Comparison of ENCODE assay signal across 7 mouse cellular contexts in genomic region chr16:43979328-43980109, GRCm38 (mm10). TPM values are rescaled to one million over a fixed set of nuclear protein-coding genes. Genes with fewer than 3 reads are reported as not detected.
DNase-seq lines count a peak whose midpoint lies in the region; ATAC-seq and TF ChIP-seq lines count a peak whose summit lies in the region.

Gene Zdhhc23 (minus strand): TSS chr16:43979791.

- peaks cover 6 to 7% of the 10 kb centered on the region in 2 experiments; a peak in 3 of 4 replicates for H3K4me1 ChIP-seq in MEL (ENCODE audit: control insufficient read depth in 1 of 2, insufficient read depth in 2 of 2, low read length in 2 of 2)
- no peaks in the 10 kb centered on the region for H3K4me1 ChIP-seq in bone marrow macrophage, adult 2 months (ENCODE audit: control insufficient read depth, insufficient read depth, low read length)
- peaks cover 23% of the 10 kb centered on the region for H3K4me1 ChIP-seq in forebrain, embryonic 10.5 days
- 0 out of 2 replicates have a peak, but pooled peaks cover 5% of the 10 kb centered on the region for H3K4me1 ChIP-seq in limb, embryonic 11.5 days (ENCODE audit: control insufficient read depth, insufficient read depth, low read length)
- H3K4me1 ChIP-seq in midbrain, embryonic 12.5 days, result peaks cover 7% of the 10 kb centered on the region

- H3K27ac ChIP-seq in MEL (ENCODE audit: control insufficient read depth, low read depth, low read length), result peak within 1 kb of the TSS; percentile 64
- H3K27ac ChIP-seq in bone marrow macrophage, adult 2 months (ENCODE audit: insufficient read depth, low read depth, low read length), result no peak within 1 kb of the TSS
- H3K27ac ChIP-seq in forebrain, embryonic 10.5 days, result peak within 1 kb of the TSS; percentile 71
- H3K27ac ChIP-seq in limb, embryonic 11.5 days (replicated peaks; ENCODE audit: low read depth, low read length), result no peak within 1 kb of the TSS
- no peak within 1 kb of the TSS for H3K27ac ChIP-seq in midbrain, embryonic 12.5 days (replicated peaks)

- TF ChIP-seq EP300 in MEL (IDR thresholded peaks at IDR 0.05; ENCODE audit: low read depth in 1 of 2, low read length in 2 of 2), result no peak

- H3K36me3 ChIP-seq in MEL (ENCODE audit: control insufficient read depth in 1 of 2, insufficient read depth in 2 of 2, low read length in 2 of 2), result peaks cover 2 to 5% of the 10 kb centered on the region in 2 experiments; a peak in 3 of 4 replicates
- H3K36me3 ChIP-seq in forebrain, embryonic 10.5 days (replicated peaks), result no peaks in the 10 kb centered on the region
- H3K36me3 ChIP-seq in limb, embryonic 11.5 days (ENCODE audit: control insufficient read depth, insufficient read depth, low read length), result no peaks in the 10 kb centered on the region
- H3K36me3 ChIP-seq in midbrain, embryonic 12.5 days, result no peaks in the 10 kb centered on the region

- TF ChIP-seq RAD21 in MEL (IDR thresholded peaks at IDR 0.05; ENCODE audit: low read depth, low read length), result no peak

- no peaks in the 10 kb centered on the region for H3K9me3 ChIP-seq in MEL (replicated peaks; ENCODE audit: insufficient read depth, low read length)
- no peaks in the 10 kb centered on the region for H3K9me3 ChIP-seq in forebrain, embryonic 10.5 days
- no peaks in the 10 kb centered on the region for H3K9me3 ChIP-seq in limb, embryonic 11.5 days (ENCODE audit: control insufficient read depth, low read length)
- no peaks in the 10 kb centered on the region for H3K9me3 ChIP-seq in midbrain, embryonic 12.5 days

- peak in 1 of 2 experiments; percentile 71; a peak in 3 of 4 replicates for TF ChIP-seq POLR2A in MEL (IDR thresholded peaks at IDR 0.05; ENCODE audit: control insufficient read depth in 1 of 2, insufficient read depth in 1 of 2, low read depth in 1 of 2, low read length in 2 of 2, poor library complexity in 1 of 2)
- no peak for TF ChIP-seq POLR2A in bone marrow macrophage, adult 2 months (IDR thresholded peaks at IDR 0.05; ENCODE audit: borderline replicate concordance, low read depth, low read length)

- no peaks in the 10 kb centered on the region for H3K27me3 ChIP-seq in MEL (ENCODE audit: control insufficient read depth in 1 of 2, insufficient read depth in 2 of 2, low read length in 2 of 2)
- peaks cover 51% of the 10 kb centered on the region for H3K27me3 ChIP-seq in forebrain, embryonic 10.5 days (ENCODE audit: poor library complexity, severe bottlenecking)
- H3K27me3 ChIP-seq in limb, embryonic 11.5 days (ENCODE audit: control insufficient read depth, insufficient read depth, low read length), result 0 out of 2 replicates have a peak, but pooled peaks cover 3% of the 10 kb centered on the region
- peaks cover 38% of the 10 kb centered on the region for H3K27me3 ChIP-seq in midbrain, embryonic 12.5 days

- TF ChIP-seq CTCF in MEL (IDR thresholded peaks at IDR 0.05 in 2 of 3, conservative IDR thresholded peaks at IDR 0.05 in 1 of 3; ENCODE audit: control insufficient read depth in 1 of 3, insufficient read depth in 1 of 3, low read depth in 2 of 3, low read length in 3 of 3, poor library complexity in 1 of 3, severe bottlenecking in 1 of 3), result no peak
- TF ChIP-seq CTCF in bone marrow macrophage, adult 2 months (IDR thresholded peaks at IDR 0.05; ENCODE audit: low read depth, low read length), result no peak

- peak; percentile 67 for ATAC-seq in inflammation-experienced regulatory T-cells, adult 6 months
- peak; percentile 87 for ATAC-seq in limb, embryonic 11.5 days (ENCODE audit: insufficient number of reproducible peaks, low FRiP score, low TSS enrichment, low read depth)
- ATAC-seq in midbrain, embryonic 12.5 days (ENCODE audit: low FRiP score, low read depth), result peak; percentile 77

- peak within 1 kb of the TSS; percentile 100 for H3K4me2 ChIP-seq in limb, embryonic 11.5 days (ENCODE audit: low read depth, severe bottlenecking)
- peak within 1 kb of the TSS; percentile 95 for H3K4me2 ChIP-seq in midbrain, embryonic 12.5 days (replicated peaks)

- DNase-seq in MEL (ENCODE audit: low read depth, low spot score), result peak; percentile 52
- DNase-seq in forebrain, embryonic 10.5 days (ENCODE audit: extremely low spot score, low spot score), result peak; percentile 37
- peak; percentile 81 for DNase-seq in limb, embryonic 11.5 days (ENCODE audit: low spot score)
- DNase-seq in spleen, postnatal 4 days (ENCODE audit: low spot score in 2 of 2), result peak; percentile 26 to 68

- WGBS in forebrain, embryonic 10.5 days, result under 1% methylated on average over 99 of the region's 103 CpGs
- WGBS in limb, embryonic 11.5 days, result under 1% methylated on average over 65 of the region's 103 CpGs
- under 1% methylated on average over 64 of the region's 103 CpGs for WGBS in midbrain, embryonic 12.5 days

- peak within 1 kb of the TSS; percentile 78 for H3K9ac ChIP-seq in MEL (ENCODE audit: control insufficient read depth, low read depth, low read length, poor library complexity, severe bottlenecking)
- H3K9ac ChIP-seq in limb, embryonic 11.5 days (ENCODE audit: low read length), result peak within 1 kb of the TSS; percentile 45
- H3K9ac ChIP-seq in midbrain, embryonic 12.5 days (replicated peaks), result peak within 1 kb of the TSS; percentile 53

- peaks cover 3% of the 10 kb centered on the region; the same call in 1 of the 2 replicates for H3K79me2 ChIP-seq in MEL (ENCODE audit: control insufficient read depth, insufficient read depth, low read length, poor library complexity)

- peak within 1 kb of the TSS; percentile 64 to 93 for H3K4me3 ChIP-seq in MEL (ENCODE audit: control insufficient read depth in 1 of 2, insufficient read depth in 1 of 2, low read depth in 2 of 2, low read length in 2 of 2)
- H3K4me3 ChIP-seq in bone marrow macrophage, adult 2 months (ENCODE audit: insufficient read depth, low read length), result peak within 1 kb of the TSS; percentile 80
- peak within 1 kb of the TSS; percentile 82 for H3K4me3 ChIP-seq in forebrain, embryonic 10.5 days
- peak within 1 kb of the TSS; percentile 64 for H3K4me3 ChIP-seq in limb, embryonic 11.5 days (ENCODE audit: low read depth, low read length)
- H3K4me3 ChIP-seq in midbrain, embryonic 12.5 days, result peak within 1 kb of the TSS; percentile 58

TF ChIP-seq in MEL, 35 proteins besides CTCF, POLR2A, EP300 and RAD21:
- no peak for TF ChIP-seq MAFK (IDR thresholded peaks at IDR 0.05; ENCODE audit: borderline replicate concordance, low read depth, low read length)
- 0 out of 2 replicates have a peak, but pooled peaks have one; percentile 25 for TF ChIP-seq MAZ (IDR thresholded peaks at IDR 0.05; ENCODE audit: low read depth, low read length)
- TF ChIP-seq BHLHE40 (IDR thresholded peaks at IDR 0.05; ENCODE audit: borderline replicate concordance, low read depth, low read length), result peak; percentile 86
- TF ChIP-seq JUND (IDR thresholded peaks at IDR 0.05; ENCODE audit: low read depth, low read length), result no peak
- TF ChIP-seq MAX (IDR thresholded peaks at IDR 0.05; ENCODE audit: low read length), result peak; percentile 64
- TF ChIP-seq ELF1 (IDR thresholded peaks at IDR 0.05; ENCODE audit: low read depth, low read length), result peak; percentile 46; the same call in 1 of the 2 replicates
- no peak for TF ChIP-seq TAL1 (IDR thresholded peaks at IDR 0.05; ENCODE audit: low read length)
- TF ChIP-seq POLR2AphosphoS2 (IDR thresholded peaks at IDR 0.05; ENCODE audit: low read length), result no peak
- peak; percentile 77; the same call in 1 of the 2 replicates for TF ChIP-seq MXI1 (IDR thresholded peaks at IDR 0.05; ENCODE audit: low read depth, low read length)
- peak; percentile 42; the same call in 1 of the 2 replicates for TF ChIP-seq NRF1 (IDR thresholded peaks at IDR 0.05; ENCODE audit: insufficient read depth, low read depth, low read length, poor library complexity, severe bottlenecking)
TF ChIP-seq in MEL: peak in this region for 6.

RNA-seq across cellular contexts. Expression of gene Zdhhc23, which starts in this region (rescaled TPM):
- total RNA-seq in MEL (2012; rRNA removed), result 3.8 and 4.0 TPM in 2 replicates
- polyA plus RNA-seq in MEL (2012; ENCODE audit: insufficient read depth in 1 of 2, insufficient read length in 2 of 2, low read depth in 1 of 2, low replicate concordance in 2 of 2, missing spikeins in 1 of 2), result 10 to 100 TPM in 1 of 2 experiments, 1 to 10 TPM in 1; 7.8 to 53.3 TPM
- polyA plus RNA-seq in bone marrow macrophage, adult 2 months (2012; ENCODE audit: insufficient read depth, insufficient read length, missing spikeins), result 1.3 and 1.6 TPM in 2 replicates
- polyA plus RNA-seq in forebrain, embryonic 10.5 days (2016; fragmentation: Nextera tagmentation; extraction: Ambion mirVana), result 0.66 TPM in 2 replicates
- polyA plus RNA-seq in inflammation-experienced regulatory T-cells, adult 6 months (2017; shearing (Covaris generic)), result 1 to 10 TPM in 2 of 3 experiments, under 1 TPM in 1; 0.87 to 3.0 (median 2.5) TPM
- 0.61 and 0.64 TPM in 2 replicates for polyA plus RNA-seq in limb, embryonic 11.5 days (2014; fragmentation: Nextera tagmentation; extraction: Ambion mirVana)
- polyA plus RNA-seq in midbrain, embryonic 12.5 days (2016; fragmentation: Nextera tagmentation; extraction: Ambion mirVana), result 0.60 and 0.75 TPM in 2 replicates

Comparison
In these comparisons a context has a peak if more than half of its experiments do, and no peak if none do; other contexts are left out.
1. Peak in DNase-seq, H3K4me3 ChIP-seq and H3K27ac ChIP-seq in forebrain, embryonic 10.5 days; RNA of the gene not detected or under 1 TPM.
2. Peak in DNase-seq, ATAC-seq, H3K4me3 ChIP-seq, H3K9ac ChIP-seq and H3K4me2 ChIP-seq in limb, embryonic 11.5 days; RNA of the gene not detected or under 1 TPM.
3. Peak in ATAC-seq, H3K4me3 ChIP-seq, H3K9ac ChIP-seq and H3K4me2 ChIP-seq in midbrain, embryonic 12.5 days; RNA of the gene not detected or under 1 TPM.